Mouse (Mus musculus): Measurements from ENCODE around the gene Agbl5.

The Agbl5 gene

GRCm38 (mm10) chr5:30887858-30888336, 597 bp upstream of the Agbl5 start:
- DNase-seq (ENCODE audit: low spot score): peak; percentile 91

DNA sequence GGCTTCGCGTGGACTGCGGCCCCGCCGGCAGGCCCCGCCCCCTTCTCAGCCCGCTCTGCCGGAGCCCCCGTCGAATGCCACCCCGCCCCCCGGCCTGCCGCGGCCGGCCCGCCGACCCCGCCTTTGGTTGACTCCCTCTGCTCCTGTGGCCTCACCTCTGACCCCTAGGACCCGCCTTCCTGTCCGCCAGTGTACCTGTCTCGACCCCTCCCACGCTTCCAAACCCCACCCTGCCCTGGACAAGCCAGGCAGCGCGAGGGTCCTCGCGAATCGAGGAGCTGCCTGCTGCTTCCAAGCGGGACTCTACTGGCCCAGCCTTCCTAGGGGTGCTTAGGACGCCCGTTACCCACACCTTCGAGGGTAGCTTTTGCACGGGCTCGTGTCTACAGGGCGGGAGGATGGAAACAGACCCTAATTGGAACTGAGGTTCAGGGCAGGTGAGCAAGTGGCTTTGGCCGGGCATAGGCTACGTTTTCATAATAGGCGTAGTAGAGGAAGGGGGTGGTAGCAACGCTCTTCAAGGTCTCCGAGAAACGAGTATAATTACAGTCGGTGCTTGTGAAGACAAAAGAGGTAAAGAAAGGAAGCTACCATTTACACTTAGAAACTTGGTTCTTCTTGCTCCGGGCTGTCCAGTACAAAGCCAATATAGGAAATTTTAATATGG, 727 bp downstream of the Agbl5 start:
- DNase-seq (ENCODE audit: low spot score): no peak

GRCm38 (mm10) chr5:30890375-30890774, 1.9 kb downstream of the Agbl5 start:
- no peak for DNase-seq (ENCODE audit: low spot score)

- no peak for DNase-seq (ENCODE audit: low spot score)
These were observed 13.4 kb downstream of the Agbl5 start for GRCm38 (mm10) chr5:30901860-30902259.

DNA sequence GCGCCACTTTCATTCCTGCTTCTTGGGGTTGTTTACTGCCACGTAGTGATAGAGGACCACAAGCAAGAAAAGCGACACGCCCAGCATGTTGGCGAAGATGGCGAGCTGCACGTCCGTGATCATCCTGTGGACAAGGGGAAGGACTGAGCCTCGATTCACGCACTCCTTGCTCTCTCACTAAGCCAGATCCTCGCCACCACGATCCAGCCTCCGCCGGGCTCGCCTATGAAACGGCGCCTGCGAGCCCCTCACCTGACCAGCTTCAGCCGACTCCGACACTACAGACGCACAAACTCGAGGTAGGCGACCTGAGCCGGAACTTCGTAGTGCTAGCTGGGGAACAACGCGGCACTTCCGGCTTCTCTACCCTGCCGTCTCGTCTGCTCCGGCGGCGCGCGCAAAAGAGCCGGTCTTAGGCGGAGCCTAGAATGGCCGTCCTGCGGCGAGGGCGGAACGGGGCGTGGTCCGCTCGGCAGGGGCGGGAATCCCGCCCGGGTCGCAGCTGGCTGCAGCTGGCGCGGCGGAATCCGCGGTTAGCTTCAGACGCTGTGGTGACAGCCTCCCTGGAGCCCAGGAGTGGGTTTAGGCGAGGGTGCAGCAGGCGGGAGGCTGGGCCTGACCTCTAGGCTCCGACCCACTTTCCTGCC, 19.0 kb downstream of the Agbl5 start, which contains the start of gene Ost4:
Gene Ost4 (minus strand): TSS at position 376 of the 647 bp plus-strand sequence.
- peak; percentile 97 for DNase-seq (ENCODE audit: low spot score)

- DNase-seq (ENCODE audit: low spot score): no peak
These were observed 20.2 kb downstream of the Agbl5 start for GRCm38 (mm10) chr5:30908426-30909299.

DNA sequence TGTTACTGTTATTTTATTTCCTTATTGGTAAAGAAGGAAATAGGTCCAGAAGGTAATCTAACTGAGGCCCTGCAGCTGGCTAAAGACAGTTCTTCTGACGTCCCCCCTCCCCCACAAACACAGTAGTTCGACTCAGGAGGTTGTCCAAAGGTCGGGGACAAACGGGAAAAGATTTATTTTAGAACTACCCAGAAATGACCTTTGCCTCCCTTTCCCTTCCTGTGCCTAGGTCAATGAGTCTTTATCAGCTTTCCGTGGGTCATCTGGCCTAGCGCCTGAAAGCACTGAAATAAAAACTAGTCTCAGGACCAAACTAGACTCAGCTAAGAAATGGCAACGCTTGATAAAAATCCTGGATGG, 20.8 kb downstream of the Agbl5 start:
- no peak for DNase-seq (ENCODE audit: low spot score)

GRCm38 (mm10) chr5:30909863-30910262, 21.4 kb downstream of the Agbl5 start:
- no peak for DNase-seq (ENCODE audit: low spot score)

GRCm38 (mm10) chr5:30910481-30910880, 22.0 kb downstream of the Agbl5 start:
- DNase-seq (ENCODE audit: low spot score): no peak

GRCm38 (mm10) chr5:30912156-30912555, 23.7 kb downstream of the Agbl5 start:
- no peak for DNase-seq (ENCODE audit: low spot score)

DNA sequence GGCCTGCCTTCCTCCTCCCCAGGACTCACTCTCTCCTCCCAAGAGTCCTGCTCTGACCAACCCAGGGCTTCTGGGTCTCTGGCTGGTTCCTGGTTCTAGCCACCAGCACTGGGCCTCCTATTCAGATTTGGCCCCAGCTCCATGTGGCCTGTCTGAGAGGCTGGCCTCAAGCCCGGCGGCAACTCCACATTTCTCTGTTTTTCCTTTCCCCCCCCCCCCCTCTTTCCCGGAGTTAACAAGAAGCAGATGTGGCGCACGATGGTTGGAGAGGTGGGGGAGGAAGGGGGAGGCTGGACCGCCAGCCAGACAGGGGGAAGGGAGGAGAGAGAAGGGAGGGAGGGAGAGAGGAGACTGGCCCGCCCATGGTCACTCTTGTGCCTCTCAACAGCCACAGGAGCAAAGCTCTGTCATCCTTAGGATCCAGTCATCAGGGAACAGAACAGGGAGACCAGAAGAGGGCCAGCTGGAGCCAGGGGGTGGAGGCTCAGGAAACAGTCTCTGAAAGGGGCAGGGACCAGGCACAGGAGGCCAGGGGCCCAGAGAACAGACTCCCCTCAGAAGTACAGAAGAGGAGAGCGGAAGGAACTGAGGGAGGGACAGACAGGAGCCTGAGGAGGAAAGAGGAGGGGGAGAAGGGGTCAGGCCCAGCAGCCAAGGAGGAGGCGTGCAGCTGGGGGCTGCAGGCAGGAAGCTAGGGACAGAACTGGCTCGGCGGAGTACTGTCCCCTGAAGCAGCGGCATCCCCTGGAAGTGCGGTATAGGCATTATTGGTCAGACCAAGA, 24.8 kb downstream of the Agbl5 start, which contains the start of gene Emilin1:
Gene Emilin1 (plus strand): TSS at position 343 of the 782 bp plus-strand sequence.
- no peak for DNase-seq (ENCODE audit: low spot score)

DNA sequence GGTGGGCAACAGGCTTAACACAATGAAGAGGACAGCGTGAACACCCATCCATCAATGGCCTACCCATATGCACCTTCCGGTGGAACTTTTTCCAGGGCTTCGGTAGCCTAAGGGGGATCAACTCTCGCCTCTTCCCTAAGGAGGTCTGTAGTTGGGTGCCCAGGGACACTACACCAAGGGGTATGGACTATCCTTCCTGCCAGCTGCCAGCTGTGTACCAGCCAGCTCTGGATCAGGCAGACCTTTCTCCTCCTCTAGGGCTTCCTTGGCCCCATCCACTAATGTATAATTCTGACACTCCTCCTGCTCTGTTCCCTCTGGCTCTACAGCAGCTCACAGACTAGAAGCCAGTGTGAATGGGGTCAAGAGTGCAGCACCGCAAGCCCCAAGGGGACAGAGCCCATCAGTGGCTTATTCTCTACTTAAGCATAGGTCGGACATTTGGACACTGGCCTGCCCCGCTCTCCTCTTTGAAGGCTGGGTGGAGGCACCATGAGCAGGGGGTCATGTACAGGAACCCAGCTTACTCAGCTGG, 25.7 kb downstream of the Agbl5 start:
- no peak for DNase-seq (ENCODE audit: low spot score)

GRCm38 (mm10) chr5:30914849-30915248, 26.4 kb downstream of the Agbl5 start:
- DNase-seq (ENCODE audit: low spot score): no peak

DNA sequence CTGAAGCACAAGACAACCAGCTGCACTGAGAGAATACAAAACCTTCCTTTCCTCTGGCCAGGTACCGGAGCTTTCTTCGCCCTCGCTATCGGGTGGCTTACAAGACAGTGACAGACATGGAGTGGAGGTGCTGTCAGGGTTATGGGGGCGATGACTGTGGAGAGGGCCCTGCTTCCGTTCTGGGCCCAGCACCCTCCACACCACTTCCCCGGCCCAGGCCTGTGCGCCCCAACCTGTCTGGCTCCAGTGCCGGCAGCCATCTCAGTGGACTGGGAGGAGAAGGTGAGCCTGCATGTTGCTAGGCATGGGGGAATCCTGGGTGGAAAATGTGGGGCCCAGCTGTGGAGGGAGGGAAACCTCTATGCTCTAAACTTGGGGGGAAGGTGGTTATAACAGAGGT, 27.0 kb downstream of the Agbl5 start:
- DNase-seq (ENCODE audit: low spot score): no peak

DNA sequence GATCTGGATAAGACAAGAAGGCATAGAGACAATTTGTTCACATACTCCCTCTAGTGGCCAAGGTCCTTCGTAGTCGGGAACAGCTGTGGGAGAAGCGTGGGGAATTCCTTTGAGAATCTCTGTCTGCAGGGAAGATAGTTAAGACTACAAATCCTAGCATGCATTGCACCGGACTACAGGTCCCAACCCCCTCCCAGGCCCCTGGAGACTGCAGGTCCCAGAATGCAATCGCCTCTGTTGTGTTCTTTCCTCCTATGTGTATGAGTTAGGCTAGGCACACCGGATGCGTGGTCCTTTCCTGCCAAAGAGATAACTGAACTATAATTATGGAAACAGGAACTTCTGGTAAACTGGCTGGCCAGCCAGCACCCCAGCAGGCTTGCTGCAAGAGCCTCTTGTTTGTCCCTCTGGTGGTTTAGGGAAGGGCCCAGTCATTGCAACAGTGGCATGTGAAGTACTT, 27.5 kb downstream of the Agbl5 start:
- DNase-seq (ENCODE audit: low spot score): peak; percentile 30

DNA sequence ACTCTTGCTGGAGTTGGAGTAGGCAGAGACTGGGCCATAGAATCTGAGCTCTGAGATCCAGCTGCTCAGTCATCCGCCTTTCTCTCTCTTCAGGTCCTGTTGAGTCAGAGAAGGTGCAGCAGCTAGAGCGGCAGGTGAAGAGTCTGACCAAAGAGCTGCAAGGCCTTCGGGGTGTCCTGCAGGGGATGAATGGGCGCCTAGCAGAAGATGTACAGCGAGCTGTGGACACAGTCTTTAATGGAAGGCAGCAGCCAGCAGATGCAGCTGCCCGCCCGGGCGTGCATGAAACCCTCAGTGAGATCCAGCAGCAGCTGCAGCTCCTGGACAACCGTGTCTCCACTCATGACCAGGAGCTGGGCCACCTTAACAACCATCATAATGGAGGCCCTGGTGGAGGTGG, 28.3 kb downstream of the Agbl5 start:
- DNase-seq (ENCODE audit: low spot score): no peak

DNA sequence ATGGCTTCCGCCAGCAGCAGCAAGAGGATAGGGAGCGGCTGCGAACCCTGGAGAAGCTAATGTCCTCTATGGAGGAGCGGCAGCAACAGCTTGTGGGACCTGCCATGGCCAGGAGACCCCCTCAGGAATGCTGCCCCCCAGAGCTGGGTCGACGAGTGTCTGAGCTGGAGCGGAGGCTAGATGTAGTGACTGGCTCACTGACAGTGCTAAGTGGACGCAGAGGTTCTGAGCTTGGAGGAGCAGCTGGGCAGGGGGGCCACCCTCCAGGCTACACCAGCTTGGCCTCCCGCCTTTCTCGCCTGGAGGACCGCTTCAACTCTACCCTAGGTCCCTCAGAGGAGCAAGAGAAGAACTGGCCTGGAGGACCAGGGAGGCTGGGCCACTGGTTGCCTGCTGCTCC, 28.9 kb downstream of the Agbl5 start:
- no peak for DNase-seq (ENCODE audit: low spot score)

GRCm38 (mm10) chr5:30917891-30918670, 29.6 kb downstream of the Agbl5 start:
- DNase-seq (ENCODE audit: low spot score): no peak

GRCm38 (mm10) chr5:30918691-30919090, 30.2 kb downstream of the Agbl5 start:
- DNase-seq (ENCODE audit: low spot score): no peak

GRCm38 (mm10) chr5:30919831-30920614, 31.5 kb downstream of the Agbl5 start:
- DNase-seq (ENCODE audit: low spot score): no peak

Data from spleen, adult 12 weeks (tissue).